In the genomic region with DNA sequence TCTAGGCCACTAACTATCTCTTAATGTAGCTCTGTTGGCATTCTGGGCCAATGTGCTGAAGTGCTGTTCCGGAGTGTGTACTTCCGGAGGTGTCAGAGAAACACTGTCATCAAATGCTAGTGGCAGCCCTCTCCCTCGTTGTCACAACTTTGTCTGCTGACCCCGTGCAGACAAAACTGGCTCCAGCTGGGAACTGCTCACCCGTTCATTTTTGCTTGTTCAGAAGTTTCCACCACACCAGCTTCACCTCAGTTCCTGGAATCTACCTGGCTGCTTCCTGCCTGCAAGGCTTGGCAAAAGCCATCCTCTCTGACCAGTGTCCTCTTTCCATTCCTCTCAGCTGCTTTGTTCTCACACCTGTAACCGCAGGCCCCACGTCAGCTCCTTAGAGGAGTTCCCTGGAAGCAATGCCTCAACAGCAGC, we compare ENCODE assay signal across 15 mouse cellular contexts. TPM values are rescaled to one million over a fixed set of nuclear protein-coding genes. Genes with fewer than 3 reads are reported as not detected.
DNase-seq lines count a peak whose midpoint lies in the region; ATAC-seq lines count a peak whose summit lies in the region.
"Had no signal": no experiment of that assay in that cellular context is flagged by ENCODE, and none has a peak within 500 bp of the region (broad histone marks: within the 10 kb centered on the region; RNA-seq: fewer than 3 reads in every experiment).

No protein-coding gene starts in this region.

- ATAC-seq in kidney, embryonic 16.5 days (ENCODE audit: low FRiP score, low TSS enrichment) = no peak
- ATAC-seq in heart, embryonic 16.5 days (replicated peaks; ENCODE audit: extremely low read depth, insufficient read depth, low FRiP score) = peak; percentile 82
- ATAC-seq in stomach, embryonic 14.5 days (ENCODE audit: insufficient number of reproducible peaks, insufficient read depth, low FRiP score, low read depth) = no peak; the same call in 1 of the 2 replicates
- ATAC-seq: CD4-positive, CD25-positive, alpha-beta regulatory T cell, adult 4 months; forebrain, embryonic 15.5 days had no signal

- no peak overlapping the region for H3K4me2 ChIP-seq in kidney, embryonic 16.5 days (replicated peaks; ENCODE audit: low read depth, low read length)
- H3K4me2 ChIP-seq in heart, embryonic 16.5 days (ENCODE audit: low read depth, low read length) = peak overlapping the region; percentile 24; the same call in 1 of the 2 replicates
- H3K4me2 ChIP-seq in stomach, embryonic 14.5 days (replicated peaks; ENCODE audit: low read depth, low read length) = no peak overlapping the region
- H3K4me2 ChIP-seq: forebrain, embryonic 15.5 days; limb, embryonic 15.5 days; lung, embryonic 15.5 days had no signal

- no peaks in the 10 kb centered on the region for H3K36me3 ChIP-seq in kidney, embryonic 16.5 days (ENCODE audit: insufficient read depth, low read length)
- no peaks in the 10 kb centered on the region for H3K36me3 ChIP-seq in heart, embryonic 16.5 days (ENCODE audit: control insufficient read depth, insufficient read depth)
- no peaks in the 10 kb centered on the region for H3K36me3 ChIP-seq in stomach, embryonic 14.5 days (ENCODE audit: control insufficient read depth, insufficient read depth, low read length)
- H3K36me3 ChIP-seq: forebrain, embryonic 15.5 days; limb, embryonic 15.5 days; lung, embryonic 15.5 days; midbrain, embryonic 10.5 days had no signal

- no peaks in the 10 kb centered on the region for H3K27me3 ChIP-seq in kidney, embryonic 16.5 days (ENCODE audit: insufficient read depth, low read length)
- no peaks in the 10 kb centered on the region for H3K27me3 ChIP-seq in heart, embryonic 16.5 days (ENCODE audit: control insufficient read depth, insufficient read depth, low read length)
- no peaks in the 10 kb centered on the region for H3K27me3 ChIP-seq in stomach, embryonic 14.5 days (ENCODE audit: control insufficient read depth, insufficient read depth, low read length)
- H3K27me3 ChIP-seq: forebrain, embryonic 15.5 days; limb, embryonic 15.5 days; lung, embryonic 15.5 days had no signal

- H3K9ac ChIP-seq in kidney, embryonic 16.5 days (replicated peaks; ENCODE audit: low read length) = no peak overlapping the region
- 0 out of 2 replicates have a peak overlapping the region, but pooled peaks have one; percentile 18 for H3K9ac ChIP-seq in heart, embryonic 16.5 days (ENCODE audit: low read length)
- no peak overlapping the region for H3K9ac ChIP-seq in stomach, embryonic 14.5 days (replicated peaks; ENCODE audit: low read depth, low read length)
- H3K9ac ChIP-seq: forebrain, embryonic 15.5 days; limb, embryonic 15.5 days; lung, embryonic 15.5 days had no signal

- peak; percentile 5 to 6 for DNase-seq in kidney, postnatal 36 days
- DNase-seq in heart, adult 9 months (ENCODE audit: low spot score in 2 of 2) = peak; percentile 29 to 41
- DNase-seq in cerebellum, postnatal 25 days = no peak
- no peak for DNase-seq in thymus, postnatal 36 days
- no peak for DNase-seq in layer of hippocampus, postnatal 25 days (ENCODE audit: extremely low spot score in 1 of 2, low spot score in 1 of 2)
- DNase-seq: right cerebral cortex, postnatal 14 days had no signal

- no peaks in the 10 kb centered on the region for H3K9me3 ChIP-seq in kidney, embryonic 16.5 days (ENCODE audit: low read length)
- H3K9me3 ChIP-seq in heart, embryonic 16.5 days (replicated peaks; ENCODE audit: control insufficient read depth, low read length) = no peaks in the 10 kb centered on the region
- H3K9me3 ChIP-seq in stomach, embryonic 14.5 days (ENCODE audit: control insufficient read depth, low read depth, low read length) = no peaks in the 10 kb centered on the region
- H3K9me3 ChIP-seq: forebrain, embryonic 15.5 days; limb, embryonic 15.5 days; lung, embryonic 15.5 days; midbrain, embryonic 10.5 days had no signal

- WGBS in kidney, embryonic 16.5 days = 77% methylated on average over 7 of the region's 7 CpGs
- WGBS in heart, embryonic 16.5 days = 42% methylated on average over 7 of the region's 7 CpGs
- WGBS in stomach, embryonic 14.5 days = 77% methylated on average over 7 of the region's 7 CpGs

- H3K4me1 ChIP-seq in kidney, embryonic 16.5 days (ENCODE audit: insufficient read depth, low read length) = no peaks in the 10 kb centered on the region
- peaks cover 10% of the 10 kb centered on the region for H3K4me1 ChIP-seq in heart, embryonic 16.5 days (ENCODE audit: control insufficient read depth, insufficient read depth, low read length)
- H3K4me1 ChIP-seq in stomach, embryonic 14.5 days (ENCODE audit: control insufficient read depth, insufficient read depth, low read length) = no peaks in the 10 kb centered on the region
- H3K4me1 ChIP-seq: forebrain, embryonic 15.5 days; lung, embryonic 15.5 days; midbrain, embryonic 10.5 days had no signal

- H3K4me3 ChIP-seq in kidney, embryonic 16.5 days (ENCODE audit: low read length) = no peak overlapping the region
- no peak overlapping the region for H3K4me3 ChIP-seq in heart, embryonic 16.5 days (ENCODE audit: low read length)
- H3K4me3 ChIP-seq in stomach, embryonic 14.5 days (ENCODE audit: low read depth, low read length) = no peak overlapping the region
- H3K4me3 ChIP-seq: forebrain, embryonic 15.5 days; limb, embryonic 15.5 days; lung, embryonic 15.5 days; midbrain, embryonic 10.5 days had no signal

- H3K27ac ChIP-seq in kidney, embryonic 16.5 days (ENCODE audit: low read length) = no peak overlapping the region
- peak overlapping the region; percentile 86 for H3K27ac ChIP-seq in heart, embryonic 16.5 days (ENCODE audit: low read length)
- H3K27ac ChIP-seq in stomach, embryonic 14.5 days (ENCODE audit: low read length) = peak overlapping the region; percentile 18; the same call in 1 of the 2 replicates
- H3K27ac ChIP-seq: forebrain, embryonic 15.5 days; kidney, postnatal 0 days; limb, embryonic 15.5 days; lung, embryonic 15.5 days; midbrain, embryonic 10.5 days had no signal

RNA-seq across cellular contexts. Expression of a gene that starts 50.4 kb away (rescaled TPM):
- polyA plus RNA-seq in kidney, embryonic 16.5 days (2015; fragmentation: Nextera tagmentation; extraction: Ambion mirVana) = 39.7 and 53.3 TPM in 2 replicates
- polyA plus RNA-seq in heart, embryonic 16.5 days (2015; fragmentation: Nextera tagmentation; extraction: Ambion mirVana) = 40.2 and 43.4 TPM in 2 replicates
- 52.2 and 54.1 TPM in 2 replicates for polyA plus RNA-seq in stomach, embryonic 14.5 days (2014; fragmentation: Nextera tagmentation; extraction: Ambion mirVana)
- total RNA-seq in layer of hippocampus, postnatal 25 days (2021) = 10 to 100 TPM; 31.4 to 39.5 TPM

Comparison
In these comparisons a context has a peak if more than half of its experiments do, and no peak if none do; other contexts are left out.
1. DNase-seq: peak in kidney, postnatal 36 days (2 of 2) and heart, adult 9 months (2 of 2); none in cerebellum, postnatal 25 days (0 of 2), thymus, postnatal 36 days (0 of 2) and layer of hippocampus, postnatal 25 days (0 of 2).